Mouse (Mus musculus) urinary bladder, postnatal 14 days (tissue): ENCODE measurements at regions not wholly inside any gene's neighbourhood (a gene's known extent, or its start where the extent isn't known, plus 50 kb on each side); places are given as distances from the start of the nearest gene placed in this dataset.

Source experiments
- DNase-seq: peaks from one replicate; pipeline ENCODE4 v3.0.0; 2021; ENCODE audit warnings: low spot score

- no peak for DNase-seq
These were observed 115.8 kb upstream of the Tab2 start for GRCm38 (mm10) chr10:8071858-8072257.

- DNase-seq, result no peak
These were observed 114.4 kb upstream of the Tab2 start for GRCm38 (mm10) chr10:8070472-8070871.

- no peak for DNase-seq
These were observed 110.9 kb upstream of the Tab2 start for GRCm38 (mm10) chr10:8066926-8067325.

GRCm38 (mm10) chr10:8065746-8066145, 109.7 kb upstream of the Tab2 start:
- no peak for DNase-seq

GRCm38 (mm10) chr10:8064281-8064680, 108.3 kb upstream of the Tab2 start:
- no peak for DNase-seq

- DNase-seq, result no peak
These were observed 107.5 kb upstream of the Tab2 start for GRCm38 (mm10) chr10:8063458-8064090.

GRCm38 (mm10) chr10:8060987-8061386, 105.0 kb upstream of the Tab2 start:
- DNase-seq, result no peak

GRCm38 (mm10) chr10:8059769-8060168, 103.7 kb upstream of the Tab2 start:
- DNase-seq, result no peak

- peak; percentile 44 for DNase-seq
These were observed 101.8 kb upstream of the Tab2 start for GRCm38 (mm10) chr10:8057855-8058254.

GRCm38 (mm10) chr10:8055293-8055692, 99.3 kb upstream of the Tab2 start:
- no peak for DNase-seq

GRCm38 (mm10) chr10:8043416-8044163, 87.6 kb upstream of the Tab2 start:
- no peak for DNase-seq

GRCm38 (mm10) chr10:8042306-8042705, 86.3 kb upstream of the Tab2 start:
- DNase-seq, result no peak

- no peak for DNase-seq
These were observed 85.8 kb upstream of the Tab2 start for GRCm38 (mm10) chr10:8041790-8042189.

GRCm38 (mm10) chr10:8037986-8038631, 82.1 kb upstream of the Tab2 start:
- no peak for DNase-seq

- no peak for DNase-seq
These were observed 80.3 kb upstream of the Tab2 start for GRCm38 (mm10) chr10:8036293-8036692.

- DNase-seq, result no peak
These were observed 79.3 kb upstream of the Tab2 start for GRCm38 (mm10) chr10:8035310-8035709.

GRCm38 (mm10) chr10:8032203-8032602, 76.2 kb upstream of the Tab2 start:
- no peak for DNase-seq

- peak; percentile 11 for DNase-seq
These were observed 72.8 kb upstream of the Tab2 start for GRCm38 (mm10) chr10:8028840-8029239.

GRCm38 (mm10) chr10:8027023-8027422, 71.0 kb upstream of the Tab2 start:
- no peak for DNase-seq

- DNase-seq, result no peak
These were observed 67.7 kb upstream of the Tab2 start for GRCm38 (mm10) chr10:8023741-8024140.

GRCm38 (mm10) chr10:8021971-8022370, 65.9 kb upstream of the Tab2 start:
- peak; percentile 31 for DNase-seq

GRCm38 (mm10) chr10:8020916-8021705, 65.1 kb upstream of the Tab2 start:
- no peak for DNase-seq
